Mouse (Mus musculus) c-Kit-positive CD71-positive TER-119-negative erythroid progenitor cells, embryonic 14.5 days (primary cell): ENCODE results near the gene Acacb.

ENCODE experiments used
- DNase-seq: peaks from one replicate; pipeline ENCODE4 v3.0.0-alpha.2; 2013; ENCODE audit warnings: low read depth

Acacb gene

DNA sequence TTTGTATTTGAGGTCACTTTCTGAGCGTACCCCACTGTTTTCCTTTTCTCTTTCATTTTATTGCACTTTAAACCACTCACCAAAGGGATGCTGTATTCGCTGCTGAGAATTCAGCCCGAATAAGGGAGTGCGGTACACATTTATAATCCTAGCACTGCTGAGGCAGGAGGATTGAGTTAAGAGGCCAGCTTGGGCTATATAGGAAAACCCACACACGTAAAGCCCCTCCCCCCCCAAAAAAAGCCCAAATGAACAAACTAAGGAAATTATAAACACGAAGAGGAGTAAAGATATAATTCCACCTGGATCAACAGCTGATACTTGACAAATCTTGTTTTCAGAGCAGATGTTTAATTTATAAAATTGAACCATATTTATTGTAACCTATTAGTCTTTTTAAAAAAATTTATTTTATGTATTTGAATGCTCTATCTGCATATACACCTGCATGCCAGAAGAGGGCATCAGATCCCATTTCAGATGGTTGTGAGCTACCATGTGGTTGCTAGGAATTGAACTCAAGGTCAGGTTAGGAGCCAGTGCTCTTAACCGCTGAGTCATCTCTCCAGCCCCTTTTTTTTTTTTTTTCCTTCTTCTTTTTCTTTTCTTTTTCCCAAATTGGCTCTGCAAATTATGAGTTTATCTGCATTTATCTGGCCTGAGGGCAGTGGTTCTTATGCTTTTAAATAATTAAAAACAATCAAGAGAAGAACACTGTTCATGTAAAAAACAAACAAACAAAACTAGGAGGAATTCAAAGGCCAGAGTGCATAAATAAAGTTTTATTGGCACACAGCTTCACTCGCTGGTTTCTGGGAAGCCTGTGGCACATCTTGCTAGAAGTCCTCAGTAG is 30.4 kb downstream of the Acacb start:
- DNase-seq: no peak

DNA sequence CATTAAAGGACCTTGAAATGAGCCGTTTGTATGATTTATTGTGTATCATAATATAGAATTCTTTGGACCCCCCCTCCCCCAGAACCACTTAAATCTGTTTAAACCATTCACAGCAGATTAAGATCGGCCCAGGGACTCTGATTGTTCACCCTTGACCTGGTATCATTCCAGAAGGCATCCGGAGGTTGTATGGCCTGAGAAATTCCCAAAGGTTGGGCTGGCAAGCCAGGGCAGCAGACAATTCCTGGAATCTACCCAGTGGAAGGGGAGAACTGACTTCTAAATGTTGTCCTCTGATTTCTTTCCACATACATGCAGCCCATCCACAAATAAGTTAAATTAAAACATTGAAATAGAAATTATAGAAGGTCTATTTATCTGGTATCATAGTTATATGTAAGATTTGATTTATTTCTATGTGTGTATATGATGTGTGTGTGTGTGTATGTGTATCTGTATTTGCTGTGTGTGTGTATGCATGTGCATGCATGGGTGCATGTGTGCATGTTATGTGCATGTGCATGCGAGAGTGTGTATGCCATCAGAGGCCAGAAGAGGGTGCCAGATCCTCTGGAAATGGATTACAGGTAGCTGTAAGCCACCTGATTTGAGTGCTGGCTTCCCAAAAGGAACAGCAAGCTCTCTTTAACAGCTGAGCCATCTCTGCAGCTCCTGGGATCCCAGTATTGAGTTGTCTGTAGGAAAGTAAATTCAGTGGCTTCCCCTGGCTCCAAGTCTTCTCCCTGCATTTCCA is 31.8 kb downstream of the Acacb start:
- no peak for DNase-seq

DNA sequence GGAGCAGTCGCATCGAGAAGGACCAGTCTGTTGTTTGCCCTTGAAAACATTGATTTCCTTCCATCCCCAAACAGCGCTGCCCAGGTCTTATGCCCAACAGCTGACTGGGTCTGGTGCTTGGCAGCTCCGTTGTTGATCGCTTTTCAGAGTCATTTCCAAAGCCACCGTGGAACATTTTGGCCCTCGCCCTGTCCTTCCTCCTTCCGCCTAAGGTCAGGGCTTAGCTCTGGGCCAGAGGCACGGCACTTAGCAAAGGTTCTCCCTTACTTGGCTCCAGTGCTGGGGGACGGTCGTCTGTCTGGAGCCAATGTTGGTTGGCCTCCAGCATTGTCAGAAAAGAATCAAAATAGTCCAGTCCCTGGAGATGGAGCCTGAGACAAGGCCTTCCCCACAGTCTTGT is 33.2 kb downstream of the Acacb start:
- DNase-seq: no peak

DNA sequence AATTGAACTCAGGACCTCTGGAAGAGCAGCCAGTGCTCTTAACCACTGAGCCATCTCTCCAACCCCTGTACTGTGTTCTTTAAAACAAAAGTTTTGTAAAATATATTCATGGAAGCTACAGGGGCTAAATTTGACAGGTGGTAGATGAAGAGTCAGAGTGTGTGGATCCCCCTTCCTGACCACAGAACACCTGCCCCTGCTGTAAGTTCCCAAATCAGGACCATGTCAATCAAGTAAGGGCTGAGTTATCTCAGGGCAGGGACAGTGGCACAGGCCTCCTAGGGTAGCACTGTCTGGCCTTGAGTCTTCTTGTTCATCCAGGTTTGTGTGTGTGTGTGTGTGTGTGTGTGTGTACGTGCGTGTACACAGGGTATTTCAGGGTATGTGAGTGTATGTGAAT is 37.2 kb downstream of the Acacb start:
- DNase-seq: no peak

DNA sequence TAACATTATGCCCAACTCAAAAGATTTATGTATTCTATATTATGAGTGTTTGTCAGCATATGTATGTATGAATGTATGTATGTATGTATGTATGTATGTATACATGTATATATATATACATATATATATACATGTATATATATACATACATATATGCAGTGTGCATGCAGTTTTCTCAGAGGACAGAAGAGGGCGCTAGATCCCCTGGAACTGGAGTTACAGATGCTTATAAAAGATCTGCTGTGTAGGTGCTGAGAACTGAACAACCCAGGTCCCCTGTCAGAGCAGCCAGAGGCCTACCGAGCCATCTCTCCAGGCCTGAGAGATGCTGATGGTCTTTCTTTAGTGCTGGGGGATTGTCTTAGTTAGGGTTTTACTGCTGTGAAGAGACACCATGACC is 40.8 kb downstream of the Acacb start:
- no peak for DNase-seq

DNA sequence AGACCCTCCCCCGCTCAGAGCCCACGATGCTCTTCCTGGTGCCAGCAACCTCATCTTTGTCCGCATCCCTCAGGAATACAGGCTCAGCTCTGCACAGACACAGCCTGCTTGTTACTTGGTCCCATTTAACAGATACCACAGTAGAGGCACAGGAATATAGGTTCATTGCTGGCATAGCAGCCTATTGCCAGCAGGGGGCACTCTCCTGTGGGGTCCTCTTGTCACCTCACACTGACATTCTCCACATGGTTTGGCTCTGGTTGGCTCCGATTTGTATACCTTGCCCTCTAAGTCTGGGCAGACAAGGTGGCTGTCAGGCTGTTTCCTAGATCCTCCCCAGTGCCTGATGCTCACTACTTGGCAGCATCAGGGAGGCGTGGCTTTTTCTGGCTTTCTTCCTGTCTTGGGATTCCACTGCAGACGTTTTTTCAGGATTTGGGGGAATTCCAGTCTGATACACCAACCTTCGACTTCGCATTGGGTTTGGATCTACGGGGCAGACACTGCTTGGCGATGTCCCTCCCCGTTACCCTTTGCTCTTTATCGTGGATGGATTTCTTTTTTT is 42.6 kb downstream of the Acacb start:
- no peak for DNase-seq

DNA sequence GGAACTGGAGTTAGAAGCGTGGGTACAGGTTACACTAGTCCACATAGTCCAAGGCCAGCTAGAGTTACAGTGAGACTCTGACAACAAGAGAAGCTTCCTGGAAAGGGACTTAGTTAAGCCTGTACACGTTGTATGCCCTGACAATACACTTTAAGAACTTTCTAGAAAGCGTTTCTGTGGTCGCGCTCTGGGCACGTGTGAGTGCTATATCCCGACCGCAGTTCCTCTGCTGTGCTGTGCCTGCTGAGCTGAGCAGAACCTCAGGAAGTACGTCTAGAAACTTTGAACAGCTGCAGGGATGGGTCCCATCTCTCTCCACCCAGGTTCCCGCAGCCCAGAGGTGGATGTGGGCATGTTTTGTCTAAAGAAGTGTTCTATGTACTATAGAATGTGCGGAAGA is 47.8 kb downstream of the Acacb start:
- no peak for DNase-seq

DNA sequence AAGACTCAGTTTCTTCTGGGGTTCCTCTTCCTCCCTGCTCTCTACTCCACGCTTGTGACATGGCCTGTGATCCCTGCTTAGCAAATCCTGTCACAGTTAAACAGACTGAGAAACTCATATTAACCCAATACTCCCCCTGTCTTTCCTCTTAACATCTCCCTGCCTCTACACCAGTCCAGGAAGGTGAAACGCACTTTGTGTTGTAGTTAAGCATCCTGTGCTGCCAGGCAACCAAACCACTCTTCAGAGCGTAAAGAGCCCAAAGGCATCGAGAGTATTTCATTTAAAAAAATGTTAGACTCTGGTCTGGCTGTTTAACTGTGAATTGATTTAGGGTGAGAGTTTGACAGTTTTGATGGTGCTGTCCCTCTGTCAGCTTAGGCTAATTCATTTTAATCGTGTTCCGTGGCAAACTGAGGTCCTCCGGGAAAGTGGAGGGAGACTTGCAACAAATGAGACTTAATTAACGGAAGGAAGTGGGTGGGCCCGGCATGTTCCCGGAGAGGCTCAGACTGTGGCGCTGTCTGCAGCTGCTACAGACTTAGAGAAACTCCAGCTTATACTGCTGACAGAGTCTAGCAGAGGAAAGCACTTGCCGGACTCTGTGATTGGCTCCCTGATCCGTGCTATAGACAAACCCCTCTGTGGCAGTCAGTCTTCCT is 52.9 kb downstream of the Acacb start:
- no peak for DNase-seq

DNA sequence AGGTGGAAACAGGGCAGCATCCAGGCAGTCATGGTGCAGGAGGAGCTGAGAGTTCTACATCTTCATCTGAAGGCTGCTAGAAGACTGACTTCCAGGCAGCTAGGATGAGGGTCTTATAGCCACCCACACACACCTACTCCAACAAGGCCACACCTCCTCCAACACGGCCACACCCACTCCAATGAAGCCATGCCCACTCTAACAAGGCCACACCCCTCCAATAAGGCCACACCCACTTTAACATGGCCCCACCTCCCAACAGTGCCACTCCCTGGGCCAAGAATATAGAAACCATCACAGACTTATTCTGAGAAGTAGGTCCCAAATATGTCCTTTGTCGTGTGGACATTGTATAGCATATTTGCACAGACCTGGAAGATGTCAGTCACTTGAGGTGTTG is 59.8 kb downstream of the Acacb start:
- no peak for DNase-seq

DNA sequence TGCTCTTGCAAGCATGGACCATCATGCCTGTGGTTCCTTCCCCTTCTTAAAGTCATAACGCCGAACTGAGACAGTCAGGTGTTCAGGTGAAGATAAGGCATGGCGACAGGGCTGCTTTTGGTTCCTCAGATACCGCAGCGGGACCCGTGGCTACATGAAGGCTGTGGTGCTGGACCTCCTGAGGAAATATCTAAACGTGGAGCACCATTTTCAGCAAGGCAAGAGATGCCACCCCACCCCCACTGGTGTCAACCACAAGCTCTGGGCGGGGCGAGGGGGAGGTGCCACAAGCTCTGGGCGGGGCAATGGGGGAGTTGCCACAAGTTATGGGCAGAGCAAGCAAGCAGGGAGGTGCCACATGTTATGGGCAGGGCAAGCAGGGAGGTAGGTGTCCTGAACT is 66.8 kb downstream of the Acacb start:
- DNase-seq: peak; percentile 64

DNA sequence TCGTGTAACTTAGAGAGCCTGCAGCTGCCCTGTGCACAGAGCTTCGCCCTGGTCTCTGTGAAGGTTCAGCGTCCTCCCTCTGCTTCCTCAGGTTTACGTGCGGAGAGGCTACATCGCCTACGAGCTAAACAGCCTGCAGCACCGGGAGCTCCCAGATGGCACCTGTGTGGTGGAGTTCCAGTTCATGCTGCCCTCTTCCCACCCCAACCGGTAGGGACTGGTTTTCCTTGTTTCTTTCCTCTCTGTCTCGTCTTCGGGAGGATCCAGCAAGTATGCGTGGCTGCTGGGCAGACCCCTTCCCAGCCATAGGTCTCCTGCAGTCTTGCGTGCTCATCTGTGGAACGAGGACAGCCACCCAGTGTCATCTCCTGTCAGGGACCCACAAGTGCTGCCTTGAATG is 72.4 kb downstream of the Acacb start:
- no peak for DNase-seq

DNA sequence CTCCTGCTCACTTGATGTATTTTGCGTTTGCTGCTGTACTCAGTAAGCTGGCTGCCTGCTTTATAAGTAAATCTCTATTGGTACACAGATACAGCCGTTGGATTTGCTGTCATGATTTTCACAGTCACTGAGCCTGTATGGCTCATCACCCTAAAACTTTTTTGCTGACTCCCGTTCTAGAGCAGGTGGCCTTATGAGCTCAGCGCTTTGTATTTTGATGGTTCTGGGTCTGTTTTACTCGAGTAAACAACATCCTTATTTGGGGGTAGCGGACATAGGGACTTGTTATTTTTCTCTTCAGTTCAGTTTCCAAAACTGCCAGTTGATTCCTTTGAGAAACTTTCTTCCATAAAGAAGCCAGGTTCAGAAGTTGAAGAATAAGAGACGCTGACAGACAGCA is 79.7 kb downstream of the Acacb start:
- DNase-seq: no peak

DNA sequence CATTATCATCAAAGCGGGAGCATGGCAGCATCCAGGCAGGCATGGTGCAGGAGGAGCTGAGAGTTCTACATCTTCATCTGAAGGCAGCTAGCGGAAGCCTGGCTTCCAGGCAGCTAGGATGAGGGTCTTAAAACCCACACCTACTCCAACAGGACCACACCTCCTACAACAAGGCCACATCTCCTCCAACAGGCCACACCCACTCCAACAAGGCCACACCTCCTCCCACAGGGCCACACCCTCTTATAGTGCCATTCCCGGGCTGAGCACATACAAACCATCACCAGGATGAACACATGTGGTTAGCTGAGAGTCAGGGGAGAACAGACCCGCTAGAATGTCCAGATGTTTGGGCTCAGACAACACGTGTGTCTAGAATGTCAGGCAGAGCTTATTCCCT is 82.6 kb downstream of the Acacb start:
- no peak for DNase-seq

DNA sequence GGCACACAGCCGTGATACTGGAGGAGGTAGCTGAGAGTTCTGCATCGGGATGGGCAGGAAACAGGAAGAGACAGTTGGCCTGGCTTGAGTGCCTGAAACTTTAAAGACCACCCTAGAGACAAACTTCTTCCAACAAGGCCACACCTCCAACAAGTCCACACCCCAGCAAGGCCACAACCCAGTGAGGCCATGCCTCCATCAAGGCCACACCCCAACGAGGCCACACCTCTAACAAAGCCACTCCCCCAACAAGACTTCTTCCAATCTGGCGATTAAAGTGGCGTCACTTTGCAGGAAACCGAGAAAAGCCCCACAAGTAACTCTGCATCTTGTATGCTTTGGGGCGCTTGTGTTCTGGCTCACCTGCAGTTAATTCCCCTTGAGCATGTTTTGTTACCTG is 92.6 kb downstream of the Acacb start:
- peak; percentile 10 for DNase-seq

DNA sequence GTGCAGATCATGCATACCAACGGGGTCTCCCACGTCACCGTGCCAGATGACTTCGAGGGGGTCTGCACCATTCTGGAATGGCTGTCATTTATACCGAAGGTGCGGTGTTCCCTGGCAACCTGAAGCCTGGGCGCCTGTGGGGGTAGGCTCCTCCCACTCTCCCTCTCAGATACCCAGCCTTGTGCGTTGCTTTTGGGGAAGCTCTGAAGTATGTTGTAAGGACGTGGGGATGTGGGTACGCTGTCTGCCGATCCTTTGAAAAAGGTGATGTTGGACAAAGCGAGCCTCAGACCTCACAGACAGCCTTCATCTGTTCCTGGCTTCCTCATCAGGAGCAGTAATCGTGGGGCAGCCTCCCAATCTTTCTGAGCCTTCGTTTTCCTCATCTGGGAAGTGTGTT is 93.4 kb downstream of the Acacb start:
- DNase-seq: no peak

DNA sequence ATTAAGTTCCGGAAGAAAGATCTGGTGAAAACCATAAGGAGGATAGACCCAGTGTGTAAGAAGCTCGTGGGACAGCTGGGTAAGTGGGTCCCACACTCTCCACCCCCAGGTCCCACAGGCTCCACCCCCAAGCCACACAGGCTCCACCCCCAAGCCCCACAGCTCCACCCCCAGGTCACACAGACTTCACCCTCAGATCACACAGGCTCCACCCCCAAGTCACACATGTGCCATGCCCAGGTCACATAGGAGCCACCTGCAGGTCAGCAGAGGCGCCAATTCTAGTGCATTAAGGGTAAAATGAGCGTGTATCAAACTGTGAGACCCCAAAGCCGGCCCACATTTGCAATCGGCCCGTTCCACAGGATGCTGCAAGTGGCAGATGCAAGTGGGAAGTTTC is 100.1 kb downstream of the Acacb start:
- no peak for DNase-seq

DNA sequence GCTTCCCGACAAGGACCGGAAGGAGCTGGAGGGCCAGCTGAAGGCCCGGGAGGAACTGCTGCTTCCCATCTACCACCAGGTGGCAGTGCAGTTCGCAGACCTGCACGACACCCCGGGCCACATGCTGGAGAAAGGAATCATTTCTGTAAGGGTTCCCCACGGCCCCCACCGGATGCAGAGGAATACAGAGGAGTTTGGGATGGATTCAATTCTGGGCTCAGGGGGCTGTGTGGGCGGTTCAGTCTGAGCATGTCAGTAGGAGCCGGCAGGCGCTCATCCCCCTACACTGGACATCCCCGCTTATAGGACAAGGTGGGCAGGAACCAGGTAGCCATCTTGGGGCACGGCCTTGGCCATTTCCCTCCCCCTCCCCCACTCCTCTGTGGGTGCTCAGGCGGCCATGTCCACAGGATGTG is 101.8 kb downstream of the Acacb start:
- DNase-seq: peak; percentile 34

DNA sequence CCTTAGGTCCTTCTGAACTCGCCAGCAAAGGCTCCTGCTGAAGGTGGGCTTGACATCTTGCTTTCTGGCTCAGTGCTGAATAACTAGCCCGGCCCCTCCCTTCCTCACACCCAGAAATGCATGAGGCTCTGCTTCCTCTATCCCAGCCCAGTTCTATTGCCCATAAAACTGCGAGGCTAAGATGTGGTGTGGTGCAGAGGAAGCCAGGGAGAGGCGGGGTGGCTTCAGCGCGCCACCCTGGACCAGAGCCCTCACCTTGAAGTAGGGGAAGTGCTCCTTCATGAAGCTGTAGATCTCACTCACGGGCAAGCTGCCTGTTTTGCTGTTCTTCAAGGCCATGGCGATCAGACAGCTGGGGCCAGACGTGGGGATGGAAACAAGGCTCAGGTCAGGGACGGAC is 113.2 kb downstream of the Acacb start:
- DNase-seq: no peak

DNA sequence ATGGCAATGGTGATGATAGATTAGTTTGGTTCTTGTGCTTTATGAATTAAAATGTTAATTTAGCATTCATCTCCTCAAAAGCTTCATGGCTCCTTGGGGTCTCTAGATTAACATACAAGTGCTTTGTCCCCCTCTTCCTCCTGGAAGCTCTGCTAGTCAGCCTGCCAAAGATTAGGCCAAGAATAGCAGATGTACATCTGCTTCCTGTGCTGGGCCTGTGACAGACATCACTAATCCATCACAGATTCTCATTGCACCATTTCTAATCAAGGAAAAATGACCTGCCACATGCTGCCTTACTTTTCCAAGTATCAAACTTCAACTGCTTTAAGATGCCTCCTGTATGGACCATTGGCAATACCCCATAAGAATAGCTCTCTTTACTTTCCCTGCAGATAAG is 115.2 kb downstream of the Acacb start:
- no peak for DNase-seq

DNA sequence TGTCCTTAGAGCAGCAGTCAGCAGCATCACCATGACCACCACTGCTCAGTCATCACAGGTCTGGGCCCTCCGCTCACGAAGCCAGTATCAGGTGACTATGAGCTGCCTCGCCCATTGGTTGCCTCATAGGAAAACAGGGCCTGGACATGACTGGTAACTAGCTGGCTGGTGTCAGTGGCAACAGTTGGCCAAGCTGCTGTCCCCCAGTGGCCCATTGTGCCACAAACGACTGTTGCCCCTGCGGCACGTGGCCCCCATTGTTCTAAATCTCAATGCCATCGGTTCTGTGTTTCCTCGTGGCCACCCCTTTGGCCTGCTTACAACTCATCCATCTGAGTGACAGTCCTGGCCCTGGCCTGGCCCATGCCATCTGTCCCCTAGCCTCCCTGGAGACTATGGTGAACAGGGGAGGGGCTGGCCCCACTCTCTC is 117.7 kb downstream of the Acacb start:
- DNase-seq: no peak

DNA sequence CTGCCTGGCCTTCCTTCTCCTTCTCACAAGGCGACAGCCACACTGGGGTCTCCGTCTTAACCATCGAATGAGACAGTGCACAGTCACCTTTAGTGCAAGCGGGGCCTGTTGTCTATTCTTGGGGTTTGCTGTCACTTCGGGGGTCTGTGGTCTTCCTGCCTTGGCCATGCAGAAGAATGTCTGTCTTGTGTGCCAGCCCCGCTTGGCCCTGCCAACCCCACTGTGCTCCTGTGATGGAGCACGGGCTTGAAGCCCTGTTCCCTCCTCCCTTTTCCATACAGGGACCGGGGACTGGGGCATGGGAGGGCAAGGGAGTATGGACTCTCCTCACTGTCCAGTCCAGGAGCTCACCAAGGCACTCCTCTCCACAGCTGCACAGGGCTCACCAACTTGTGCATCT is 118.5 kb downstream of the Acacb start:
- DNase-seq: no peak

DNA sequence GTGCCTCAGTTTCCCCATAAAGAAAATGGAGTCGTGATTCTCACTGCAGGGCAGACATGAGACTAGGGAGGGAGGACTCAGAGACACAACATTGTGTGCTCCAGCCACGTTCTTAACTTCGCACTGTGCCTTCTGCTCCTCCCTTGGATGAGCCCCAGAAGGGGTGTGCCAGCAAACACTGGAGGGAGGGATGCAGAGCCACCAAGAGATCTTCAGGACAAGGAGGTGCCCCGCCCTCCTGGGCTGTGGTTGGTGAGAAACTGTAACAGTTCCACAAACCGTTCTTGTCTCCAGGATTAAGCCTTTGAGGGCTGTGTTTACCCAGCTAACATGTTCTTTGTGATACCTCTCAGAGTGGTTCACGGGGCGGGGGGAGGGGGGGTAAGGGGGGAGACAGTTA is 122.3 kb downstream of the Acacb start:
- DNase-seq: no peak

DNA sequence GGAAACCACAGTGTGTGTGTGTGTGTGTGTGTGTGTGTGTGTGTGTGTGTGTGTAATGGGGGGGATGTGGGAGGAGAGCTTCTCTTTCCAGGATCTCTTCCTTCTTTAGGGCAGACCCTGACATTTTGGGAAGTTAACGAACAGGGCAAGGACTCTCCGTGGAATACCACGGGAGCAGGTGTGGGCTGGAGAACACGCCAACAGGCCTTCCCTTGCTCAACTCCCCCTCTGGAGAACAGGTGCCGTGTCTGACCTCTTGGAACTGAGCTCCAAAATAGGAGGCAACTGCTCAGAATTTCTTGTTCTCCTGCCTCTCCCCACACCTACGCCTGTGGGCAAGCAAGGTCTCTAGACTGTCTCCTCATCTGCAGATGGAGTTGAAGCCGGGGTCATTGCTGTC is 123.2 kb downstream of the Acacb start:
- no peak for DNase-seq
